8 mouse cellular contexts compared by ENCODE assay signal in genomic region chr5:140829911-140830294, GRCm38 (mm10). TPM values are rescaled to one million over a fixed set of nuclear protein-coding genes. Genes with fewer than 3 reads are reported as not detected.
DNase-seq lines count a peak whose midpoint lies in the region; ATAC-seq lines count a peak whose summit lies in the region.

No protein-coding gene starts in this region.

- H3K36me3 ChIP-seq in heart, embryonic 16.5 days (ENCODE audit: control insufficient read depth, insufficient read depth) = peaks cover 4% of the 10 kb centered on the region; the same call in 1 of the 2 replicates
- H3K36me3 ChIP-seq in macrophage (ENCODE audit: inconsistent target) = no peaks in the 10 kb centered on the region
- H3K36me3 ChIP-seq in splenic B cell, adult 2 months (ENCODE audit: control insufficient read depth, insufficient read depth, low read length, poor library complexity, severe bottlenecking) = no peaks in the 10 kb centered on the region

- H3K79me2 ChIP-seq in macrophage (ENCODE audit: inconsistent target) = peaks cover 50% of the 10 kb centered on the region

- peak; percentile 44 for ATAC-seq in heart, embryonic 16.5 days (replicated peaks; ENCODE audit: extremely low read depth, insufficient read depth, low FRiP score)
- ATAC-seq in megakaryocyte-erythroid progenitor cell, adult 5-6 weeks (replicated peaks; ENCODE audit: low FRiP score, low TSS enrichment, poor library complexity, severe bottlenecking) = no peak

- H3K4me2 ChIP-seq in heart, embryonic 16.5 days (ENCODE audit: low read depth, low read length) = peak overlapping the region; percentile 70

- H3K27me3 ChIP-seq in heart, embryonic 16.5 days (ENCODE audit: control insufficient read depth, insufficient read depth, low read length) = no peaks in the 10 kb centered on the region
- no peaks in the 10 kb centered on the region for H3K27me3 ChIP-seq in splenic B cell, adult 2 months (ENCODE audit: control insufficient read depth, insufficient read depth, low read length, poor library complexity, severe bottlenecking)

- H3K9me3 ChIP-seq in heart, embryonic 16.5 days (replicated peaks; ENCODE audit: control insufficient read depth, low read length) = no peaks in the 10 kb centered on the region

- H3K4me3 ChIP-seq in heart, embryonic 16.5 days (ENCODE audit: low read length) = peak overlapping the region; percentile 89
- peak overlapping the region; percentile 70 for H3K4me3 ChIP-seq in macrophage (ENCODE audit: inconsistent target)

- H3K4me1 ChIP-seq in heart, embryonic 16.5 days (ENCODE audit: control insufficient read depth, insufficient read depth, low read length) = peaks cover 38% of the 10 kb centered on the region

- WGBS in heart, embryonic 16.5 days = under 1% methylated on average over 53 of the region's 58 CpGs
- WGBS in macrophage (ENCODE audit: missing documents) = under 1% methylated on average over 44 of the region's 58 CpGs

- peak; percentile 26 to 40 for DNase-seq in urinary bladder, adult 18-20 months (ENCODE audit: low spot score in 2 of 2)
- no peak for DNase-seq in urinary bladder, adult 2 months (ENCODE audit: low spot score)
- DNase-seq in cerebellum, postnatal 36 days = peak; percentile 45 to 57
- DNase-seq in kidney, postnatal 4 days = peak; percentile 72 to 80
- DNase-seq in splenic B cell, adult 2 months (ENCODE audit: low read depth, low spot score) = peak; percentile 66

- H3K9ac ChIP-seq in heart, embryonic 16.5 days (ENCODE audit: low read length) = peak overlapping the region; percentile 90

- H3K27ac ChIP-seq in heart, embryonic 16.5 days (ENCODE audit: low read length) = peak overlapping the region; percentile 79
- peak overlapping the region; percentile 64 for H3K27ac ChIP-seq in macrophage

RNA-seq across cellular contexts. Expression of gene Gna12, which starts 0.3 kb away (rescaled TPM):
- 46.5 and 67.5 TPM in 2 replicates for polyA plus RNA-seq in urinary bladder, adult 2 months (2012; rRNA removed)
- polyA plus RNA-seq in heart, embryonic 16.5 days (2015; fragmentation: Nextera tagmentation; extraction: Ambion mirVana) = 7.1 and 11.0 TPM in 2 replicates
- 10 to 100 TPM in 20 of 26 experiments, 1 to 10 TPM in 6; 5.5 to 38.3 (median 15.9) TPM for total RNA-seq in macrophage (2018; cell fraction: chromatin; rRNA removed)
- total RNA-seq in macrophage (2018; cell fraction: cytosol; rRNA removed) = 100 to 1,000 TPM in 13 of 26 experiments, 10 to 100 TPM in 13; 58.7 to 194 (median 95.9) TPM
- total RNA-seq in macrophage (2018; cell fraction: nucleus; rRNA removed) = 10 to 100 TPM; 25.6 to 92.0 (median 47.5) TPM
- 97.9 to 155 TPM (median 121 TPM) in 3 replicates for polyA plus RNA-seq in macrophage (2018)
- 54.8 and 74.3 TPM in 2 replicates for total RNA-seq in megakaryocyte-erythroid progenitor cell, adult 5-6 weeks (2014; fragmentation: Nextera tagmentation)
- total RNA-seq in megakaryocyte-erythroid progenitor cell, adult 5-6 weeks (2017) = 27.8 and 37.6 TPM in 2 replicates
